Mouse (Mus musculus) liver, adult 2 months (tissue): ENCODE measurements around the gene Trpm7. TPM values are rescaled to one million over a fixed set of nuclear protein-coding genes. Genes with fewer than 3 reads are reported as not detected.

Experiments
- DNase-seq: peaks from one replicate; pipeline ENCODE4 v3.0.0-alpha.2; 2011; ENCODE audit warnings: low read depth, low spot score; ENCODE audit errors: extremely low read depth
- H3K27ac ChIP-seq: fragments of 200-500 bp; replicated peaks from 2 replicates; pipeline ENCODE4 v1.5.1; 2012; ENCODE audit warnings: low read depth, mild to moderate bottlenecking, control low read depth, inconsistent platforms, low read length; ENCODE audit not compliant: insufficient read depth
- H3K27me3 ChIP-seq: fragments of 200-500 bp; 2 replicates; pipeline ENCODE4 v1.6.1; 2012; ENCODE audit warnings: mild to moderate bottlenecking, moderate library complexity, low read length, inconsistent platforms; ENCODE audit not compliant: control insufficient read depth, insufficient read depth
- H3K36me3 ChIP-seq: fragments of 200-500 bp; 2 replicates; pipeline ENCODE4 v1.6.1; 2012; ENCODE audit warnings: low read length, inconsistent platforms; ENCODE audit not compliant: control insufficient read depth, insufficient read depth
- H3K4me1 ChIP-seq: fragments of 200-500 bp; 2 replicates; pipeline ENCODE4 v1.6.1; 2011; ENCODE audit warnings: low read length; ENCODE audit not compliant: control insufficient read depth, insufficient read depth
- H3K4me3 ChIP-seq: fragments of 200-500 bp; 2 replicates; pipeline ENCODE4 v1.5.1; 2011; ENCODE audit warnings: low read depth, mild to moderate bottlenecking, control low read depth, low read length, moderate library complexity; ENCODE audit not compliant: insufficient read depth
- H3K79me2 ChIP-seq: fragments of 200-500 bp; 2 replicates; pipeline ENCODE4 v1.6.1; 2012; ENCODE audit warnings: inconsistent platforms, mild to moderate bottlenecking, low read length, moderate library complexity; ENCODE audit not compliant: control insufficient read depth, insufficient read depth
- H3K9ac ChIP-seq: fragments of 200-500 bp; 2 replicates; pipeline ENCODE4 v1.6.1; 2012; ENCODE audit warnings: low read depth, mild to moderate bottlenecking, control low read depth, inconsistent platforms, low read length
- CTCF ChIP-seq: fragments of 200-500 bp; IDR thresholded peaks from 2 replicates; pipeline ENCODE4 v1.5.1; 2011; ENCODE audit warnings: low read depth, low read length, control low read depth
- POLR2A ChIP-seq: fragments of 200-500 bp; IDR thresholded peaks from 2 replicates; pipeline ENCODE4 v1.6.1; 2011; ENCODE audit warnings: low read length, control low read depth; ENCODE audit not compliant: insufficient read depth; ENCODE audit errors: extremely low read depth
- whole genome bisulfite sequencing: fragments of 180-500 bp; shearing (Covaris S2); methylation state at CpG from one replicate; pipeline ENCODE4 v1.1.7; 2018; 5-methylcytosine and 5-hydroxymethylcytosine counted together
- polyA plus RNA-seq: library from polyadenylated mRNA; depleted of rRNA; stranded (reverse); fragments of >200 nt; gene quantifications from 2 replicates; pipeline ENCODE4 v1.2.3, GENCODE M21; 2012; rRNA removed
- total RNA-seq: library from RNA; depleted of rRNA; stranded (reverse); fragments of >200 nt; gene quantifications from 2 replicates; pipeline ENCODE4 v1.2.3, GENCODE M21; 2014; rRNA removed

Trpm7 gene
- 41.2 and 46.3 TPM in 2 replicates for total RNA-seq
- 3.3 and 3.6 TPM in 2 replicates for polyA plus RNA-seq

GRCm38 (mm10) chr2:126875871-126876796 is at the start of gene Trpm7:
TSS of gene Trpm7 (minus strand) at chr2:126876230.
- TF ChIP-seq CTCF (no peak), POLR2A (peak; percentile 60)
- Histone ChIP-seq H3K27me3 (no peaks in the 10 kb centered on the region), H3K4me3 (peak within 1 kb of the TSS; percentile 84), H3K36me3 (no peaks in the 10 kb centered on the region), H3K9ac (peak within 1 kb of the TSS; percentile 92), H3K4me1 (peaks cover 13% of the 10 kb centered on the region), H3K79me2 (peaks cover 3% of the 10 kb centered on the region; the same call in 1 of the 2 replicates), H3K27ac (peak within 1 kb of the TSS; percentile 97)
- peak; percentile 81 for DNase-seq
- under 1% methylated on average over 81 of the region's 81 CpGs for WGBS

- Histone ChIP-seq H3K4me1 (peaks cover 8% of the 10 kb centered on the region), H3K79me2 (no peaks in the 10 kb centered on the region), H3K36me3 (peaks cover 66% of the 10 kb centered on the region), H3K27me3 (no peaks in the 10 kb centered on the region), H3K9ac (no peak overlapping the region), H3K27ac (no peak overlapping the region), H3K4me3 (no peak overlapping the region)
- no peak for DNase-seq
- no peak for TF ChIP-seq POLR2A
- TF ChIP-seq CTCF = no peak
- 88% methylated on average over 12 of the region's 12 CpGs for WGBS
Observed at GRCm38 (mm10) chr2:126920358-126921060, 44.5 kb upstream of the Trpm7 start.

- Histone ChIP-seq H3K27me3 (no peaks in the 10 kb centered on the region), H3K4me3 (no peak overlapping the region), H3K27ac (no peak overlapping the region; the same call in 1 of the 2 replicates), H3K36me3 (peaks cover 68% of the 10 kb centered on the region), H3K4me1 (peaks cover 6% of the 10 kb centered on the region), H3K9ac (no peak overlapping the region), H3K79me2 (no peaks in the 10 kb centered on the region; the same call in 1 of the 2 replicates)
- TF ChIP-seq POLR2A (no peak), CTCF (no peak)
- WGBS = 26% methylated on average over 1 of the region's 1 CpGs
- DNase-seq = peak; percentile 61
Observed at GRCm38 (mm10) chr2:126916236-126916635, 40.2 kb upstream of the Trpm7 start.

GRCm38 (mm10) chr2:126914096-126914495 is 38.1 kb upstream of the Trpm7 start:
- H3K9ac ChIP-seq = no peak overlapping the region
- 91% methylated on average over 4 of the region's 4 CpGs for WGBS

GRCm38 (mm10) chr2:126904162-126904561 is 28.1 kb upstream of the Trpm7 start:
- no peaks in the 10 kb centered on the region for H3K27me3 ChIP-seq
- no peak overlapping the region for H3K27ac ChIP-seq
- 79% methylated on average over 3 of the region's 3 CpGs for WGBS
- no peak overlapping the region for H3K4me3 ChIP-seq
- H3K79me2 ChIP-seq = no peaks in the 10 kb centered on the region; the same call in 1 of the 2 replicates
- TF ChIP-seq POLR2A = no peak
- TF ChIP-seq CTCF = no peak
- no peaks in the 10 kb centered on the region for H3K4me1 ChIP-seq
- no peak overlapping the region for H3K9ac ChIP-seq
- no peak for DNase-seq
- H3K36me3 ChIP-seq = peaks cover 59% of the 10 kb centered on the region

More at GRCm38 (mm10) chr2:126914096-126914495, 38.1 kb upstream of the Trpm7 start:
- no peaks in the 10 kb centered on the region for H3K27me3 ChIP-seq
- H3K79me2 ChIP-seq = no peaks in the 10 kb centered on the region; the same call in 1 of the 2 replicates
- no peak overlapping the region for H3K27ac ChIP-seq
- H3K36me3 ChIP-seq = peaks cover 62% of the 10 kb centered on the region
- H3K4me3 ChIP-seq = no peak overlapping the region
- peaks cover 6% of the 10 kb centered on the region for H3K4me1 ChIP-seq
- DNase-seq = no peak
- TF ChIP-seq POLR2A (no peak), CTCF (no peak)
